Mouse (Mus musculus) lung, postnatal 4 days (tissue): Measurements from ENCODE around the gene Pde3a.
"Not testable (repeated sequence)": the region's sequence is repeated elsewhere in the genome, so short reads cannot be mapped to it uniquely, and the experiment has no call there.

Experiments
- DNase-seq, 2 experiments: peaks; one replicate each; pipeline ENCODE4 v3.0.0; 2021

Gene Pde3a

GRCm38 (mm10) chr6:141267888-141268570 lies 19.0 kb downstream of the Pde3a start:
- no peak for DNase-seq

GRCm38 (mm10) chr6:141268871-141269270 lies 19.8 kb downstream of the Pde3a start:
- DNase-seq, result no peak

- DNase-seq, result no peak
These were observed 22.1 kb downstream of the Pde3a start for GRCm38 (mm10) chr6:141271133-141271532.

GRCm38 (mm10) chr6:141271579-141271978 lies 22.5 kb downstream of the Pde3a start:
- no peak for DNase-seq

GRCm38 (mm10) chr6:141273685-141274084 lies 24.6 kb downstream of the Pde3a start:
- no peak for DNase-seq

- no peak for DNase-seq
These were observed 32.6 kb downstream of the Pde3a start for GRCm38 (mm10) chr6:141281685-141282084.

- DNase-seq, result no peak
These were observed 33.7 kb downstream of the Pde3a start for GRCm38 (mm10) chr6:141282796-141283195.

GRCm38 (mm10) chr6:141291195-141291594 lies 42.1 kb downstream of the Pde3a start:
- no peak for DNase-seq

GRCm38 (mm10) chr6:141292826-141293459 lies 43.9 kb downstream of the Pde3a start:
- no peak for DNase-seq

- DNase-seq, result no peak
These were observed 44.4 kb downstream of the Pde3a start for GRCm38 (mm10) chr6:141293460-141293853.

- DNase-seq, result no peak
These were observed 46.2 kb downstream of the Pde3a start for GRCm38 (mm10) chr6:141295264-141295663.

GRCm38 (mm10) chr6:141301750-141302748 lies 53.0 kb downstream of the Pde3a start:
- no peak for DNase-seq

GRCm38 (mm10) chr6:141302842-141303241 lies 53.8 kb downstream of the Pde3a start:
- DNase-seq, result no peak

- DNase-seq, result no peak
These were observed 58.3 kb downstream of the Pde3a start for GRCm38 (mm10) chr6:141307326-141307725.

- no peak for DNase-seq
These were observed 59.4 kb downstream of the Pde3a start for GRCm38 (mm10) chr6:141308451-141308850.

- no peak for DNase-seq
These were observed 60.8 kb downstream of the Pde3a start for GRCm38 (mm10) chr6:141309872-141310271.

GRCm38 (mm10) chr6:141310351-141310750 lies 61.3 kb downstream of the Pde3a start:
- DNase-seq, result no peak

GRCm38 (mm10) chr6:141311615-141312014 lies 62.5 kb downstream of the Pde3a start:
- peak; percentile 41 to 63 for DNase-seq

GRCm38 (mm10) chr6:141313112-141313511 lies 64.0 kb downstream of the Pde3a start:
- DNase-seq, result no peak

- no peak for DNase-seq
These were observed 69.4 kb downstream of the Pde3a start for GRCm38 (mm10) chr6:141318440-141318839.

- no peak for DNase-seq
These were observed 72.2 kb downstream of the Pde3a start for GRCm38 (mm10) chr6:141321253-141321652.

GRCm38 (mm10) chr6:141322961-141323360 lies 73.9 kb downstream of the Pde3a start:
- DNase-seq, result no peak

- DNase-seq, result not testable (repeated sequence)
These were observed 78.1 kb downstream of the Pde3a start for GRCm38 (mm10) chr6:141327134-141327533.
